Mouse (Mus musculus) small intestine, adult 2 months (tissue): ENCODE measurements around the gene Gramd1c. TPM values are rescaled to one million over a fixed set of nuclear protein-coding genes. Genes with fewer than 3 reads are reported as not detected.

Experiments used
- H3K27ac ChIP-seq: fragments of 200-500 bp; 2 replicates; pipeline ENCODE4 v1.5.1; 2012; ENCODE audit warnings: low read depth, low read length, control low read depth, inconsistent platforms; ENCODE audit not compliant: insufficient read depth
- H3K27me3 ChIP-seq: fragments of 200-500 bp; 2 replicates; pipeline ENCODE4 v1.6.1; 2012; ENCODE audit warnings: mild to moderate bottlenecking, moderate library complexity, low read length, inconsistent platforms; ENCODE audit not compliant: control insufficient read depth, insufficient read depth
- H3K36me3 ChIP-seq: fragments of 200-500 bp; 2 replicates; pipeline ENCODE4 v1.6.1; 2012; ENCODE audit warnings: mild to moderate bottlenecking, low read length, control low read depth, inconsistent platforms; ENCODE audit not compliant: control insufficient read depth, insufficient read depth
- H3K4me1 ChIP-seq: fragments of 200-500 bp; 2 replicates; pipeline ENCODE4 v1.6.1; 2012; ENCODE audit warnings: low read length, inconsistent platforms, mixed read lengths; ENCODE audit not compliant: control insufficient read depth, insufficient read depth, insufficient read length
- H3K4me3 ChIP-seq: fragments of 200-500 bp; 2 replicates; pipeline ENCODE4 v1.5.1; 2012; ENCODE audit warnings: low read depth, mild to moderate bottlenecking, control low read depth, inconsistent platforms, low read length, moderate library complexity
- CTCF ChIP-seq: fragments of 200-500 bp; IDR thresholded peaks from 2 replicates; pipeline ENCODE4 v1.5.1; 2012; ENCODE audit warnings: low read depth, mild to moderate bottlenecking, control low read depth, inconsistent platforms, low read length, moderate library complexity, mixed read lengths; ENCODE audit not compliant: insufficient replicate concordance, insufficient read length; ENCODE audit errors: extremely low read depth
- POLR2A ChIP-seq: fragments of 200-500 bp; IDR thresholded peaks from 2 replicates; pipeline ENCODE4 v1.6.1; 2012; ENCODE audit warnings: low read depth, mild to moderate bottlenecking, control low read depth, inconsistent platforms, low read length, moderate library complexity
- WGBS: fragments of 180-500 bp; shearing (Covaris S2); methylation state at CpG from one replicate; pipeline ENCODE4 v1.1.7; 2018; 5-methylcytosine and 5-hydroxymethylcytosine counted together
- polyA plus RNA-seq: library from polyadenylated mRNA; depleted of rRNA; stranded (reverse); fragments of >200 nt; gene quantifications from 2 replicates; pipeline ENCODE4 v1.2.3, GENCODE M21; 2012; rRNA removed

Gramd1c gene
- polyA plus RNA-seq, 1 experiment, result 1.3 TPM

DNA sequence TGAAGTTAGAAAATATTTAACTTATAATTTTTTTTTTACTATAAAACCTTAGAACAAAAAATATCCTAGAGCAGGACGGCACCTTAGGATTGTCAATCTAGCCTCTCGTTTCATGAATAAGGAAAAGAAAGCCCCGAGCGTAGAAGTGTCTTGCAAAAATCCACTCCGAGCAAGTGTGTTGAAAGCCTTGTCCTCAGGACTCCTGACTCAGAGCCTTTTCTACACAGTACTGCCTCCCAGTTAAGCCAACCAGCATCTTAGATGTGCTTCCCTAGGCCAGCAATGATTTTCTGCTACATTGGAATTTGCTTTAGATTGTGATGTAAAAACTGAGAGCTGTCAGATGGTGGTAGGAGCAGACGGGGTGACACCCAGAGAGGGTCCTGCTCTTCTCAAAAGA, 130.1 kb downstream of the Gramd1c start:
- Histone ChIP-seq H3K4me1 (no peaks in the 10 kb centered on the region), H3K27ac (no peak overlapping the region), H3K4me3 (no peak overlapping the region), H3K36me3 (no peaks in the 10 kb centered on the region), H3K27me3 (no peaks in the 10 kb centered on the region)
- TF ChIP-seq CTCF (no peak), POLR2A (no peak)
- 95% methylated on average over 6 of the region's 6 CpGs for WGBS

- Histone ChIP-seq H3K36me3 (no peaks in the 10 kb centered on the region), H3K27ac (no peak overlapping the region), H3K4me1 (no peaks in the 10 kb centered on the region), H3K27me3 (no peaks in the 10 kb centered on the region), H3K4me3 (no peak overlapping the region)
- TF ChIP-seq POLR2A (no peak), CTCF (no peak)
- 87% methylated on average over 7 of the region's 7 CpGs for WGBS
Observed at GRCm38 (mm10) chr16:43932319-43932718, 130.8 kb downstream of the Gramd1c start.

- Histone ChIP-seq H3K27ac (no peak overlapping the region), H3K27me3 (no peaks in the 10 kb centered on the region), H3K4me3 (no peak overlapping the region), H3K36me3 (no peaks in the 10 kb centered on the region), H3K4me1 (no peaks in the 10 kb centered on the region)
- TF ChIP-seq POLR2A, result no peak
- TF ChIP-seq CTCF, result no peak
- 86% methylated on average over 3 of the region's 3 CpGs for WGBS
Observed at GRCm38 (mm10) chr16:43931502-43931901, 131.6 kb downstream of the Gramd1c start.

DNA sequence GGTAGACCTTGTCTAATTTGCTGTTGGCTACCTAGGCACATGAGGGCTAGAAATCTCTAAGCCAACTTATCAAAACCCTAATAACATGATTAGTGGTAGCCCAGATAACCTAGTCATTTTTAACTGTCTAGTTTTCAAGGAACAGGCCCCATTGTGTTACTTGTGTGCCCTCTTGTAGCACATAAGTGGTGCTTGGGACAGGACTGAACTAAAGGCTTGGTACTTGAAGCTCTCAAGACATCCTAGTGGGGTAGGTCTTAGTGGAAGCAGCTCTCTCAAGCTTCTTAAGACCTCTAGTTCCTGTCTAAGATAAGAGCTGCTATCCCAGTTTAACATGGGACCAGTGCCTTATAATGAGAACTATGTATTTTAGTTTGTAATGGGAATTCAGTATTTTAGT, 132.6 kb downstream of the Gramd1c start:
- Histone ChIP-seq H3K27ac (no peak overlapping the region), H3K4me3 (no peak overlapping the region), H3K27me3 (no peaks in the 10 kb centered on the region), H3K36me3 (no peaks in the 10 kb centered on the region), H3K4me1 (peaks cover 3% of the 10 kb centered on the region; the same call in 1 of the 2 replicates)
- TF ChIP-seq CTCF (no peak), POLR2A (no peak)

Other genes starting within 250 kb of the Gramd1c start
- gene Ccdc191, start 173.5 kb downstream of the Gramd1c start, polyA plus RNA-seq, result 0.43 and 0.76 TPM in 2 replicates
- gene Qtrt2, start 136.5 kb downstream of the Gramd1c start, polyA plus RNA-seq, result 2.2 and 4.8 TPM in 2 replicates
- gene Zdhhc23, start 83.6 kb downstream of the Gramd1c start, polyA plus RNA-seq, result 2.2 and 3.4 TPM in 2 replicates
- gene Atp6v1a, start 76.4 kb upstream of the Gramd1c start, polyA plus RNA-seq, result 3.0 and 5.9 TPM in 2 replicates
- 4.0 and 7.7 TPM in 2 replicates for gene Naa50, start 76.5 kb upstream of the Gramd1c start, polyA plus RNA-seq
- gene Usf3, start 109.9 kb upstream of the Gramd1c start, polyA plus RNA-seq, result 3.4 and 6.7 TPM in 2 replicates